Mouse (Mus musculus): ENCODE data around the gene Cnnm1. TPM values are rescaled to one million over a fixed set of nuclear protein-coding genes. Genes with fewer than 3 reads are reported as not detected.

Gene Cnnm1
- polyA plus RNA-seq, 1 experiment = not detected

GRCm38 (mm10) chr19:43517320-43517719, 77.1 kb downstream of the Cnnm1 start:
- peaks cover 77% of the 10 kb centered on the region for H3K79me2 ChIP-seq (ENCODE audit: control insufficient read depth, insufficient read depth)
- no peak overlapping the region for H3K4me3 ChIP-seq
- TF ChIP-seq POLR2AphosphoS2 (IDR thresholded peaks at IDR 0.05; ENCODE audit: insufficient read length, low read depth) = no peak
- no peak for TF ChIP-seq MYOD1 (IDR thresholded peaks at IDR 0.05; ENCODE audit: control insufficient read depth in 1 of 3, insufficient read length in 2 of 3, low read depth in 2 of 3)
- no peak for TF ChIP-seq REST (IDR thresholded peaks at IDR 0.05; ENCODE audit: insufficient read depth, insufficient read length)
- no peak for TF ChIP-seq TCF12 (IDR thresholded peaks at IDR 0.05; ENCODE audit: insufficient read depth, poor library complexity, severe bottlenecking)
- no peak for TF ChIP-seq SRF (IDR thresholded peaks at IDR 0.05; ENCODE audit: control insufficient read depth, insufficient read length, low read depth)
- no peak for TF ChIP-seq MYOG (IDR thresholded peaks at IDR 0.05; ENCODE audit: control insufficient read depth in 1 of 3, insufficient read depth in 1 of 3, insufficient read length in 2 of 3, low read depth in 2 of 3)
- TF ChIP-seq E2F4 (IDR thresholded peaks at IDR 0.05; ENCODE audit: insufficient read depth) = no peak
- TF ChIP-seq MAX (IDR thresholded peaks at IDR 0.05; ENCODE audit: low read depth) = no peak
- TF ChIP-seq USF1 (IDR thresholded peaks at IDR 0.05; ENCODE audit: low read depth) = no peak
- TF ChIP-seq POLR2A (IDR thresholded peaks at IDR 0.05; ENCODE audit: insufficient read length, low read depth) = no peak
- no peak for TF ChIP-seq TCF3 (IDR thresholded peaks at IDR 0.05; ENCODE audit: insufficient read length, low read depth)
- TF ChIP-seq CEBPB (IDR thresholded peaks at IDR 0.05; ENCODE audit: insufficient read depth, poor library complexity, severe bottlenecking) = no peak
- H3ac ChIP-seq (ENCODE audit: control insufficient read depth, insufficient read length) = no peak overlapping the region
- H3K36me3 ChIP-seq (ENCODE audit: control insufficient read depth, insufficient read depth) = peaks cover 29% of the 10 kb centered on the region
- no peak overlapping the region for H3K4me2 ChIP-seq (ENCODE audit: low read depth)
- H3K27me3 ChIP-seq (ENCODE audit: control insufficient read depth, insufficient read depth, insufficient read length) = no peaks in the 10 kb centered on the region

GRCm38 (mm10) chr19:43517808-43518207, 77.6 kb downstream of the Cnnm1 start:
- Histone ChIP-seq H3K27me3 (ENCODE audit: control insufficient read depth, insufficient read depth, insufficient read length) (no peaks in the 10 kb centered on the region), H3K4me2 (ENCODE audit: low read depth) (no peak overlapping the region), H3ac (ENCODE audit: control insufficient read depth, insufficient read length) (no peak overlapping the region), H3K36me3 (ENCODE audit: control insufficient read depth, insufficient read depth) (peaks cover 26% of the 10 kb centered on the region), H3K4me3 (no peak overlapping the region), H3K79me2 (ENCODE audit: control insufficient read depth, insufficient read depth) (peaks cover 81% of the 10 kb centered on the region)
- TF ChIP-seq MYOD1 (IDR thresholded peaks at IDR 0.05; ENCODE audit: control insufficient read depth in 1 of 3, insufficient read length in 2 of 3, low read depth in 2 of 3) (no peak), MYOG (IDR thresholded peaks at IDR 0.05; ENCODE audit: control insufficient read depth in 1 of 3, insufficient read depth in 1 of 3, insufficient read length in 2 of 3, low read depth in 2 of 3) (no peak), POLR2AphosphoS2 (IDR thresholded peaks at IDR 0.05; ENCODE audit: insufficient read length, low read depth) (no peak), REST (IDR thresholded peaks at IDR 0.05; ENCODE audit: insufficient read depth, insufficient read length) (no peak), SRF (IDR thresholded peaks at IDR 0.05; ENCODE audit: control insufficient read depth, insufficient read length, low read depth) (no peak), TCF3 (IDR thresholded peaks at IDR 0.05; ENCODE audit: insufficient read length, low read depth) (no peak), TCF12 (IDR thresholded peaks at IDR 0.05; ENCODE audit: insufficient read depth, poor library complexity, severe bottlenecking) (no peak), USF1 (IDR thresholded peaks at IDR 0.05; ENCODE audit: low read depth) (no peak), CEBPB (IDR thresholded peaks at IDR 0.05; ENCODE audit: insufficient read depth, poor library complexity, severe bottlenecking) (no peak)

- Histone ChIP-seq H3K79me2 (ENCODE audit: control insufficient read depth, insufficient read depth) (peaks cover 83% of the 10 kb centered on the region), H3K4me2 (ENCODE audit: low read depth) (no peak overlapping the region), H3K27me3 (ENCODE audit: control insufficient read depth, insufficient read depth, insufficient read length) (no peaks in the 10 kb centered on the region), H3K4me3 (no peak overlapping the region), H3ac (ENCODE audit: control insufficient read depth, insufficient read length) (no peak overlapping the region), H3K36me3 (ENCODE audit: control insufficient read depth, insufficient read depth) (peaks cover 26% of the 10 kb centered on the region)
- no peak for TF ChIP-seq MYOG (IDR thresholded peaks at IDR 0.05; ENCODE audit: control insufficient read depth in 1 of 3, insufficient read depth in 1 of 3, insufficient read length in 2 of 3, low read depth in 2 of 3)
- TF ChIP-seq TCF12 (IDR thresholded peaks at IDR 0.05; ENCODE audit: insufficient read depth, poor library complexity, severe bottlenecking) = no peak
- TF ChIP-seq POLR2A (IDR thresholded peaks at IDR 0.05; ENCODE audit: insufficient read length, low read depth) = no peak
- TF ChIP-seq CEBPB (IDR thresholded peaks at IDR 0.05; ENCODE audit: insufficient read depth, poor library complexity, severe bottlenecking) = no peak
- no peak for TF ChIP-seq POLR2AphosphoS2 (IDR thresholded peaks at IDR 0.05; ENCODE audit: insufficient read length, low read depth)
- no peak for TF ChIP-seq MYOD1 (IDR thresholded peaks at IDR 0.05; ENCODE audit: control insufficient read depth in 1 of 3, insufficient read length in 2 of 3, low read depth in 2 of 3)
- no peak for TF ChIP-seq USF1 (IDR thresholded peaks at IDR 0.05; ENCODE audit: low read depth)
- no peak for TF ChIP-seq REST (IDR thresholded peaks at IDR 0.05; ENCODE audit: insufficient read depth, insufficient read length)
- TF ChIP-seq SRF (IDR thresholded peaks at IDR 0.05; ENCODE audit: control insufficient read depth, insufficient read length, low read depth) = no peak
- TF ChIP-seq MAX (IDR thresholded peaks at IDR 0.05; ENCODE audit: low read depth) = no peak
- TF ChIP-seq TCF3 (IDR thresholded peaks at IDR 0.05; ENCODE audit: insufficient read length, low read depth) = no peak
- TF ChIP-seq E2F4 (IDR thresholded peaks at IDR 0.05; ENCODE audit: insufficient read depth) = no peak
These were observed 78.0 kb downstream of the Cnnm1 start for GRCm38 (mm10) chr19:43518261-43518660.

GRCm38 (mm10) chr19:43519226-43519625, 79.0 kb downstream of the Cnnm1 start:
- H3K4me3 ChIP-seq = no peak overlapping the region
- no peak for TF ChIP-seq POLR2A (IDR thresholded peaks at IDR 0.05; ENCODE audit: insufficient read length, low read depth)
- TF ChIP-seq CEBPB (IDR thresholded peaks at IDR 0.05; ENCODE audit: insufficient read depth, poor library complexity, severe bottlenecking) = no peak
- TF ChIP-seq TCF12 (IDR thresholded peaks at IDR 0.05; ENCODE audit: insufficient read depth, poor library complexity, severe bottlenecking) = no peak
- no peak for TF ChIP-seq REST (IDR thresholded peaks at IDR 0.05; ENCODE audit: insufficient read depth, insufficient read length)
- TF ChIP-seq USF1 (IDR thresholded peaks at IDR 0.05; ENCODE audit: low read depth) = no peak
- no peak for TF ChIP-seq SRF (IDR thresholded peaks at IDR 0.05; ENCODE audit: control insufficient read depth, insufficient read length, low read depth)
- H3K4me2 ChIP-seq (ENCODE audit: low read depth) = no peak overlapping the region
- H3K27me3 ChIP-seq (ENCODE audit: control insufficient read depth, insufficient read depth, insufficient read length) = no peaks in the 10 kb centered on the region
- H3ac ChIP-seq (ENCODE audit: control insufficient read depth, insufficient read length) = no peak overlapping the region
- H3K36me3 ChIP-seq (ENCODE audit: control insufficient read depth, insufficient read depth) = peaks cover 26% of the 10 kb centered on the region
- H3K79me2 ChIP-seq (ENCODE audit: control insufficient read depth, insufficient read depth) = peaks cover 93% of the 10 kb centered on the region

GRCm38 (mm10) chr19:43520402-43520801, 80.2 kb downstream of the Cnnm1 start:
- H3K4me2 ChIP-seq (ENCODE audit: low read depth) = no peak overlapping the region
- H3K27me3 ChIP-seq (ENCODE audit: control insufficient read depth, insufficient read depth, insufficient read length) = no peaks in the 10 kb centered on the region
- H3K36me3 ChIP-seq (ENCODE audit: control insufficient read depth, insufficient read depth) = peaks cover 17% of the 10 kb centered on the region
- no peak for TF ChIP-seq USF1 (IDR thresholded peaks at IDR 0.05; ENCODE audit: low read depth)
- TF ChIP-seq SRF (IDR thresholded peaks at IDR 0.05; ENCODE audit: control insufficient read depth, insufficient read length, low read depth) = no peak
- no peak for TF ChIP-seq MYOD1 (IDR thresholded peaks at IDR 0.05; ENCODE audit: control insufficient read depth in 1 of 3, insufficient read length in 2 of 3, low read depth in 2 of 3)
- TF ChIP-seq MYOG (IDR thresholded peaks at IDR 0.05; ENCODE audit: control insufficient read depth in 1 of 3, insufficient read depth in 1 of 3, insufficient read length in 2 of 3, low read depth in 2 of 3) = no peak
- TF ChIP-seq E2F4 (IDR thresholded peaks at IDR 0.05; ENCODE audit: insufficient read depth) = no peak
- no peak for TF ChIP-seq POLR2AphosphoS2 (IDR thresholded peaks at IDR 0.05; ENCODE audit: insufficient read length, low read depth)
- TF ChIP-seq CEBPB (IDR thresholded peaks at IDR 0.05; ENCODE audit: insufficient read depth, poor library complexity, severe bottlenecking) = no peak
- no peak for TF ChIP-seq POLR2A (IDR thresholded peaks at IDR 0.05; ENCODE audit: insufficient read length, low read depth)
- TF ChIP-seq TCF12 (IDR thresholded peaks at IDR 0.05; ENCODE audit: insufficient read depth, poor library complexity, severe bottlenecking) = no peak
- no peak for TF ChIP-seq MAX (IDR thresholded peaks at IDR 0.05; ENCODE audit: low read depth)
- TF ChIP-seq REST (IDR thresholded peaks at IDR 0.05; ENCODE audit: insufficient read depth, insufficient read length) = no peak
- TF ChIP-seq TCF3 (IDR thresholded peaks at IDR 0.05; ENCODE audit: insufficient read length, low read depth) = no peak
- peaks cover 84% of the 10 kb centered on the region for H3K79me2 ChIP-seq (ENCODE audit: control insufficient read depth, insufficient read depth)
- H3K4me3 ChIP-seq = no peak overlapping the region
- no peak overlapping the region for H3ac ChIP-seq (ENCODE audit: control insufficient read depth, insufficient read length)
